8 mouse cellular contexts compared by ENCODE assay signal in genomic region chr16:21367449-21367848, GRCm38 (mm10). TPM values are rescaled to one million over a fixed set of nuclear protein-coding genes. Genes with fewer than 3 reads are reported as not detected.
DNase-seq lines count a peak whose midpoint lies in the region; ATAC-seq and TF ChIP-seq lines count a peak whose summit lies in the region.

No protein-coding gene starts in this region.

- H3K27ac ChIP-seq in left cerebral cortex, adult 2 months: no peak overlapping the region

- peak; percentile 42 for TF ChIP-seq CTCF in left cerebral cortex, adult 2 months (IDR thresholded peaks at IDR 0.05)

- intact Hi-C loops in left cerebral cortex, adult 2 months (cut with DNase I): no loop called here
- intact Hi-C loops in left cerebral cortex, postnatal 14 days (cut with DNase I): no loop called here

- peak; percentile 7 to 20 for DNase-seq in cerebellum, adult 18-20 months
- DNase-seq in left cerebral cortex, adult 2 months (ENCODE audit: extremely low spot score in 1 of 2, low spot score in 2 of 2): no peak
- DNase-seq in left cerebral cortex, postnatal 14 days (ENCODE audit: low spot score in 2 of 2): no peak
- peak; percentile 60 for DNase-seq in lung, postnatal 36 days
- no peak for DNase-seq in frontal cortex, postnatal 25 days (ENCODE audit: low spot score in 2 of 2)
- no peak for DNase-seq in frontal cortex, postnatal 36 days (ENCODE audit: low spot score in 2 of 2)

- no peak overlapping the region for H3K4me3 ChIP-seq in left cerebral cortex, adult 2 months

- no peak for ATAC-seq in cerebellum, adult (ENCODE audit: insufficient number of reproducible peaks, low FRiP score, low TSS enrichment)
- 0 out of 2 replicates have a peak, but pooled peaks have one; percentile 37 for ATAC-seq in erythroblast, adult 5-6 weeks (replicated peaks; ENCODE audit: low FRiP score, poor library complexity, severe bottlenecking)

RNA-seq across cellular contexts. Expression of gene Vps8, which starts 55.5 kb away (rescaled TPM):
- 10 to 100 TPM; 56.7 to 56.8 TPM for total RNA-seq in left cerebral cortex, adult 2 months (2021)
- total RNA-seq in left cerebral cortex, postnatal 14 days (2021): 10 to 100 TPM; 52.3 to 53.1 TPM
- 3.6 and 9.4 TPM in 2 replicates for total RNA-seq in erythroblast, adult 5-6 weeks (2015; ENCODE audit: low replicate concordance)
- 6.4 and 12.6 TPM in 2 replicates for total RNA-seq in erythroblast, adult 5-6 weeks (2017; ENCODE audit: low replicate concordance)

Comparison
In these comparisons a context has a peak if more than half of its experiments do, and no peak if none do; other contexts are left out.
1. DNase-seq: peak in cerebellum, adult 18-20 months (2 of 2) and lung, postnatal 36 days (single experiment); none in left cerebral cortex, adult 2 months (0 of 2), left cerebral cortex, postnatal 14 days (0 of 2), frontal cortex, postnatal 25 days (0 of 2) and frontal cortex, postnatal 36 days (0 of 2).